Comparison of ENCODE assay signal across 13 mouse cellular contexts in the genomic region with DNA sequence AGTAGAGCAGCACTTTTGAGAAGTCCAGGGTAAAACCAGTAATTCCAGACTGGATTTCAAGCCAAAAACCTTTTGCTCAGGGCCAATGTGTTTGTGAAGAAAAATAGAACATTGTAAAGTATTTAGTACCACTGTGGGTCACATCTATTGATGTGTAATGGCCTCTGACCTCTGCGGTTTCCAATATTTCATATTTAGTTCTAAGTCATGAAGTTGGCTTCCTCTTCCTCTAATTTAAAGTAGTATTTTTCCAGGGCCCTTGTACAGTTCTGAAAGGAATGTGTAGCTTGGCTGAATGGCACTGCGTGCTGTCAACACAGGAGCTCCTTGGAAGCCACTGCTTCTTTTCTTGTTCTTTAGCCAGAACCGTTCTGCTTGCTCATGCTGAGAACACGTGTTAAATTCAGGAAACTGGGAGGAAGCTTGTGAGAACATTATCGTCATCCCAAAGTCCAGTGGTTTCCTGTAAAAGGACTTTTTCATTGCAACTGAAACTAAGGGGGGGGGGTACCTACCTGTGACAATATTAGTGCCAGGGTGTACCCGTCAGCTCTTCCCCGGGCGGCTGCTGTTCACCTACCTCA. TPM values are rescaled to one million over a fixed set of nuclear protein-coding genes. Genes with fewer than 3 reads are reported as not detected.
DNase-seq lines count a peak whose midpoint lies in the region; ATAC-seq lines count a peak whose summit lies in the region.
"Had no signal": no experiment of that assay in that cellular context is flagged by ENCODE, and none has a peak within 500 bp of the region (broad histone marks: within the 10 kb centered on the region; RNA-seq: fewer than 3 reads in every experiment).

No protein-coding gene starts in this region.

- H3K79me2 ChIP-seq in macrophage (ENCODE audit: inconsistent target) = no peaks in the 10 kb centered on the region

- H3K27ac ChIP-seq in kidney, embryonic 16.5 days (ENCODE audit: low read length) = no peak overlapping the region
- H3K27ac ChIP-seq in heart, embryonic 15.5 days = peak overlapping the region; percentile 13; the same call in 1 of the 2 replicates
- H3K27ac ChIP-seq in macrophage = peak overlapping the region; percentile 68
- H3K27ac ChIP-seq: hindbrain, postnatal 0 days; limb, embryonic 12.5 days; midbrain, embryonic 12.5 days; neural tube, embryonic 12.5 days had no signal

- no peak overlapping the region for H3K9ac ChIP-seq in kidney, embryonic 16.5 days (replicated peaks; ENCODE audit: low read length)
- H3K9ac ChIP-seq in heart, embryonic 15.5 days = no peak overlapping the region
- H3K9ac ChIP-seq: limb, embryonic 12.5 days; midbrain, embryonic 12.5 days; neural tube, embryonic 12.5 days had no signal

- peak; percentile 46 for DNase-seq in kidney, adult 9 months
- DNase-seq in brain, adult 2 months (ENCODE audit: low read depth, low spot score) = peak; percentile 45
- no peak for DNase-seq in cerebellum, adult 11-12 months
- DNase-seq: layer of hippocampus, adult 9-11 months; right cerebral cortex, postnatal 14 days had no signal

- no peaks in the 10 kb centered on the region for H3K27me3 ChIP-seq in kidney, embryonic 16.5 days (ENCODE audit: insufficient read depth, low read length)
- H3K27me3 ChIP-seq in heart, embryonic 15.5 days = no peaks in the 10 kb centered on the region
- H3K27me3 ChIP-seq: limb, embryonic 12.5 days; midbrain, embryonic 12.5 days; neural tube, embryonic 12.5 days had no signal

- no peaks in the 10 kb centered on the region for H3K36me3 ChIP-seq in kidney, embryonic 16.5 days (ENCODE audit: insufficient read depth, low read length)
- H3K36me3 ChIP-seq in heart, embryonic 15.5 days = no peaks in the 10 kb centered on the region
- H3K36me3 ChIP-seq in macrophage (ENCODE audit: inconsistent target) = no peaks in the 10 kb centered on the region
- H3K36me3 ChIP-seq: limb, embryonic 12.5 days; midbrain, embryonic 12.5 days; neural tube, embryonic 12.5 days had no signal

- ATAC-seq in kidney, embryonic 16.5 days (ENCODE audit: low FRiP score, low TSS enrichment) = no peak
- ATAC-seq in heart, embryonic 15.5 days (replicated peaks; ENCODE audit: insufficient number of reproducible peaks, insufficient read depth, low FRiP score, low read depth) = peak; percentile 62; the same call in 1 of the 2 replicates
- no peak for ATAC-seq in erythroid progenitor cell, adult 5-6 weeks (replicated peaks; ENCODE audit: low FRiP score, poor library complexity, severe bottlenecking)
- ATAC-seq: hindbrain, postnatal 0 days had no signal

- no peak overlapping the region for H3K4me3 ChIP-seq in kidney, embryonic 16.5 days (ENCODE audit: low read length)
- H3K4me3 ChIP-seq in heart, embryonic 15.5 days = no peak overlapping the region
- no peak overlapping the region for H3K4me3 ChIP-seq in macrophage (ENCODE audit: inconsistent target)
- H3K4me3 ChIP-seq: limb, embryonic 12.5 days; midbrain, embryonic 12.5 days; neural tube, embryonic 12.5 days had no signal

- WGBS in kidney, embryonic 16.5 days = 75% methylated on average over 8 of the region's 8 CpGs
- WGBS in heart, embryonic 15.5 days = 60% methylated on average over 8 of the region's 8 CpGs
- 4% methylated on average over 8 of the region's 8 CpGs for WGBS in macrophage (ENCODE audit: missing documents)

- H3K4me2 ChIP-seq in kidney, embryonic 16.5 days (replicated peaks; ENCODE audit: low read depth, low read length) = no peak overlapping the region
- no peak overlapping the region for H3K4me2 ChIP-seq in heart, embryonic 15.5 days
- H3K4me2 ChIP-seq: limb, embryonic 12.5 days; midbrain, embryonic 12.5 days; neural tube, embryonic 12.5 days had no signal

- H3K9me3 ChIP-seq in kidney, embryonic 16.5 days (ENCODE audit: low read length) = peaks cover 3% of the 10 kb centered on the region; the same call in 1 of the 2 replicates
- no peaks in the 10 kb centered on the region for H3K9me3 ChIP-seq in heart, embryonic 15.5 days (replicated peaks)
- H3K9me3 ChIP-seq: limb, embryonic 12.5 days; midbrain, embryonic 12.5 days; neural tube, embryonic 12.5 days had no signal

- no peaks in the 10 kb centered on the region for H3K4me1 ChIP-seq in kidney, embryonic 16.5 days (ENCODE audit: insufficient read depth, low read length)
- no peaks in the 10 kb centered on the region for H3K4me1 ChIP-seq in heart, embryonic 15.5 days (replicated peaks)
- H3K4me1 ChIP-seq: limb, embryonic 12.5 days; midbrain, embryonic 12.5 days; neural tube, embryonic 12.5 days had no signal

RNA-seq across cellular contexts. Expression of a gene that starts 7.1 kb away (rescaled TPM):
- polyA plus RNA-seq in kidney, embryonic 16.5 days (2015; fragmentation: Nextera tagmentation; extraction: Ambion mirVana) = 3.6 TPM in 2 replicates
- 2.7 and 4.5 TPM in 2 replicates for polyA plus RNA-seq in heart, embryonic 15.5 days (2015; fragmentation: Nextera tagmentation; extraction: Ambion mirVana)
- total RNA-seq in macrophage (2018; cell fraction: chromatin; rRNA removed) = 100 to 1,000 TPM; 115 to 676 (median 316) TPM
- 100 to 1,000 TPM in 3 of 26 experiments, 10 to 100 TPM in 23; 44.1 to 107 (median 65.4) TPM for total RNA-seq in macrophage (2018; cell fraction: cytosol; rRNA removed)
- total RNA-seq in macrophage (2018; cell fraction: nucleus; rRNA removed) = 100 to 1,000 TPM in 21 of 26 experiments, 10 to 100 TPM in 5; 75.8 to 438 (median 173) TPM
- polyA plus RNA-seq in macrophage (2018) = 45.1 to 61.9 TPM (median 56.5 TPM) in 3 replicates
- 22.3 and 27.7 TPM in 2 replicates for total RNA-seq in erythroid progenitor cell, adult 5-6 weeks (2015; ENCODE audit: low replicate concordance)
- total RNA-seq in erythroid progenitor cell, adult 5-6 weeks (2017; ENCODE audit: low replicate concordance) = 12.1 and 19.2 TPM in 2 replicates
